8 mouse cellular contexts compared by ENCODE assay signal in genomic region chr7:112467687-112468111, GRCm38 (mm10). TPM values are rescaled to one million over a fixed set of nuclear protein-coding genes. Genes with fewer than 3 reads are reported as not detected.
DNase-seq lines count a peak whose midpoint lies in the region; ATAC-seq and TF ChIP-seq lines count a peak whose summit lies in the region.

No protein-coding gene starts in this region.

- no peak overlapping the region for H3K4me3 ChIP-seq in hindbrain, embryonic 12.5 days
- H3K4me3 ChIP-seq in liver, embryonic 11.5 days (ENCODE audit: low read depth, low read length): no peak overlapping the region
- no peak overlapping the region for H3K4me3 ChIP-seq in olfactory bulb, adult 2 months (ENCODE audit: insufficient read depth, low read depth, low read length)
- no peak overlapping the region for H3K4me3 ChIP-seq in thymus, adult 2 months (ENCODE audit: control insufficient read depth, insufficient read depth, low read length)

- peak; percentile 84 for ATAC-seq in hindbrain, embryonic 12.5 days (ENCODE audit: low FRiP score)
- no peak for ATAC-seq in liver, embryonic 11.5 days (replicated peaks; ENCODE audit: low FRiP score)

- peak overlapping the region; percentile 73 for H3K27ac ChIP-seq in hindbrain, embryonic 12.5 days
- H3K27ac ChIP-seq in liver, embryonic 11.5 days (ENCODE audit: low read depth, low read length): peak overlapping the region; percentile 21; the same call in 1 of the 2 replicates
- peak overlapping the region; percentile 13; the same call in 1 of the 2 replicates for H3K27ac ChIP-seq in olfactory bulb, adult 2 months (ENCODE audit: insufficient read depth, low read depth, low read length)
- H3K27ac ChIP-seq in thymus, adult 2 months (ENCODE audit: control insufficient read depth, insufficient read depth, low read length): no peak overlapping the region

- H3K9me3 ChIP-seq in hindbrain, embryonic 12.5 days (replicated peaks): no peaks in the 10 kb centered on the region
- H3K9me3 ChIP-seq in liver, embryonic 11.5 days (ENCODE audit: control insufficient read depth, low read length): no peaks in the 10 kb centered on the region

- 14% methylated on average over 11 of the region's 11 CpGs for WGBS in hindbrain, embryonic 12.5 days
- whole genome bisulfite sequencing in liver, embryonic 11.5 days: 38% methylated on average over 11 of the region's 11 CpGs
- 42% methylated on average over 11 of the region's 11 CpGs for WGBS in olfactory bulb, adult 2 months
- 26% methylated on average over 11 of the region's 11 CpGs for WGBS in thymus, adult 2 months

- H3K27me3 ChIP-seq in hindbrain, embryonic 12.5 days: no peaks in the 10 kb centered on the region
- H3K27me3 ChIP-seq in liver, embryonic 11.5 days (replicated peaks; ENCODE audit: control insufficient read depth, insufficient read depth, low read length): no peaks in the 10 kb centered on the region
- H3K27me3 ChIP-seq in thymus, adult 2 months (ENCODE audit: control insufficient read depth, insufficient read depth, low read length): no peaks in the 10 kb centered on the region

- H3K9ac ChIP-seq in hindbrain, embryonic 12.5 days: no peak overlapping the region
- H3K9ac ChIP-seq in liver, embryonic 11.5 days (ENCODE audit: low read depth, low read length): no peak overlapping the region

- TF ChIP-seq CTCF in olfactory bulb, adult 2 months (IDR thresholded peaks at IDR 0.05; ENCODE audit: insufficient read depth, low read depth, low read length): no peak
- TF ChIP-seq CTCF in thymus, adult 2 months (IDR thresholded peaks at IDR 0.05; ENCODE audit: borderline replicate concordance, control insufficient read depth, extremely low read depth, insufficient read depth, low read length, poor library complexity): no peak

- TF ChIP-seq POLR2A in olfactory bulb, adult 2 months (IDR thresholded peaks at IDR 0.05; ENCODE audit: insufficient read depth, low read depth, low read length): no peak
- no peak for TF ChIP-seq POLR2A in thymus, adult 2 months (IDR thresholded peaks at IDR 0.05; ENCODE audit: control insufficient read depth, extremely low read depth, insufficient read depth, low read length, poor library complexity)

- H3K36me3 ChIP-seq in hindbrain, embryonic 12.5 days: no peaks in the 10 kb centered on the region
- H3K36me3 ChIP-seq in liver, embryonic 11.5 days (ENCODE audit: control insufficient read depth, insufficient read depth, low read length): no peaks in the 10 kb centered on the region
- no peaks in the 10 kb centered on the region for H3K36me3 ChIP-seq in thymus, adult 2 months (ENCODE audit: control insufficient read depth, insufficient read depth, low read length)

- peak; percentile 14 for DNase-seq in right cerebral cortex, postnatal 4 days
- DNase-seq in right cerebral cortex, postnatal 36 days (ENCODE audit: low spot score in 2 of 2): no peak
- DNase-seq in forelimb bud, embryonic 11.5 days (ENCODE audit: low read depth, low spot score): peak; percentile 72
- DNase-seq in liver, embryonic 11.5 days (ENCODE audit: low spot score): no peak
- DNase-seq in thymus, adult 2 months: no peak
- DNase-seq in layer of hippocampus, adult 9-10 months (ENCODE audit: low spot score): no peak

- peaks cover 34% of the 10 kb centered on the region for H3K4me1 ChIP-seq in hindbrain, embryonic 12.5 days
- peaks cover 9% of the 10 kb centered on the region; the same call in 1 of the 2 replicates for H3K4me1 ChIP-seq in liver, embryonic 11.5 days (replicated peaks; ENCODE audit: control insufficient read depth, insufficient read depth, low read length)
- H3K4me1 ChIP-seq in olfactory bulb, adult 2 months (ENCODE audit: control insufficient read depth, insufficient read depth, low read length): peaks cover 22% of the 10 kb centered on the region
- H3K4me1 ChIP-seq in thymus, adult 2 months (replicated peaks; ENCODE audit: control insufficient read depth, insufficient read depth, low read length): no peaks in the 10 kb centered on the region

- no peak overlapping the region for H3K4me2 ChIP-seq in hindbrain, embryonic 12.5 days (replicated peaks)
- no peak overlapping the region for H3K4me2 ChIP-seq in liver, embryonic 11.5 days

RNA-seq across cellular contexts. Expression of gene Parva, which starts 40.4 kb away (rescaled TPM):
- 66.2 and 74.8 TPM in 2 replicates for polyA plus RNA-seq in hindbrain, embryonic 12.5 days (2016; fragmentation: Nextera tagmentation; extraction: Ambion mirVana)
- 24.3 and 28.8 TPM in 2 replicates for polyA plus RNA-seq in liver, embryonic 11.5 days (2014; fragmentation: Nextera tagmentation; extraction: Ambion mirVana)
- polyA plus RNA-seq in olfactory bulb, adult 2 months (2012; ENCODE audit: insufficient read depth, insufficient read length, low replicate concordance, missing spikeins): 269 TPM in 1 of 2 replicates, not detected in the other
- polyA plus RNA-seq in thymus, adult 2 months (2012; rRNA removed): 6.1 and 6.6 TPM in 2 replicates

Comparison
In these comparisons a context has a peak if more than half of its experiments do, and no peak if none do; other contexts are left out.
1. DNase-seq: peak in right cerebral cortex, postnatal 4 days (single experiment) and forelimb bud, embryonic 11.5 days (single experiment); none in right cerebral cortex, postnatal 36 days (0 of 2), liver, embryonic 11.5 days (single experiment), thymus, adult 2 months (single experiment) and layer of hippocampus, adult 9-10 months (single experiment).